9 mouse cellular contexts compared by ENCODE assay signal in genomic region chr3:144362472-144362871, GRCm38 (mm10).
DNase-seq lines count a peak whose midpoint lies in the region; ATAC-seq and TF ChIP-seq lines count a peak whose summit lies in the region.
"Had no signal": no experiment of that assay in that cellular context is flagged by ENCODE, and none has a peak within 500 bp of the region (broad histone marks: within the 10 kb centered on the region; RNA-seq: fewer than 3 reads in every experiment).

No protein-coding gene starts in this region.

- intact Hi-C loops in left cerebral cortex, postnatal 4 days (cut with DNase I): no loop called here

- H3K4me3 ChIP-seq in bone marrow, adult 2 months (replicated peaks; ENCODE audit: control insufficient read depth, low read depth, low read length): no peak overlapping the region
- no peak overlapping the region for H3K4me3 ChIP-seq in lung, embryonic 14.5 days (ENCODE audit: low read depth, low read length)
- H3K4me3 ChIP-seq in midbrain, embryonic 11.5 days (ENCODE audit: low read depth, low read length): no peak overlapping the region
- H3K4me3 ChIP-seq: embryonic facial prominence, embryonic 13.5 days had no signal

- H3K9ac ChIP-seq in lung, embryonic 14.5 days: no peak overlapping the region
- H3K9ac ChIP-seq in midbrain, embryonic 11.5 days (ENCODE audit: low read length): no peak overlapping the region
- H3K9ac ChIP-seq: embryonic facial prominence, embryonic 13.5 days had no signal

- peak; percentile 4 for DNase-seq in cerebellum, adult 9-10 months
- no peak for DNase-seq in cerebellum, adult 9-11 months
- peak; percentile 48 for DNase-seq in left cerebral cortex, postnatal 4 days
- DNase-seq in left cerebral cortex, adult 11 months (ENCODE audit: low spot score): no peak
- peak; percentile 40 for DNase-seq in lung, embryonic 14.5 days
- peak; percentile 26 for DNase-seq in thymus, postnatal 0 days (ENCODE audit: low spot score)
- no peak for DNase-seq in midbrain, embryonic 11.5 days (ENCODE audit: low spot score, missing footprints)

- peaks cover 1% of the 10 kb centered on the region; the same call in 1 of the 2 replicates for H3K4me1 ChIP-seq in bone marrow, adult 2 months (ENCODE audit: control insufficient read depth, insufficient read depth, low read length)
- H3K4me1 ChIP-seq in lung, embryonic 14.5 days (ENCODE audit: insufficient read depth): no peaks in the 10 kb centered on the region; the same call in 1 of the 2 replicates
- H3K4me1 ChIP-seq in midbrain, embryonic 11.5 days (ENCODE audit: control insufficient read depth, insufficient read depth, low read length): no peaks in the 10 kb centered on the region; the same call in 1 of the 2 replicates

- TF ChIP-seq POLR2A in bone marrow, adult 2 months (IDR thresholded peaks at IDR 0.05; ENCODE audit: borderline replicate concordance, control insufficient read depth, low read depth, low read length): no peak

- WGBS in bone marrow, adult 2 months: 59% methylated on average over 10 of the region's 10 CpGs
- 60% methylated on average over 10 of the region's 10 CpGs for whole genome bisulfite sequencing in lung, embryonic 14.5 days
- 59% methylated on average over 10 of the region's 10 CpGs for WGBS in midbrain, embryonic 11.5 days

- peak; percentile 42; the same call in 1 of the 2 replicates for TF ChIP-seq CTCF in bone marrow, adult 2 months (IDR thresholded peaks at IDR 0.05; ENCODE audit: control insufficient read depth, insufficient read depth, low read length)
- TF ChIP-seq CTCF in lung, embryonic 14.5 days (IDR thresholded peaks at IDR 0.05; ENCODE audit: low read depth): peak; percentile 43

- H3K9me3 ChIP-seq in lung, embryonic 14.5 days (ENCODE audit: low read depth, low read length): no peaks in the 10 kb centered on the region
- H3K9me3 ChIP-seq in midbrain, embryonic 11.5 days (ENCODE audit: control insufficient read depth, low read length): no peaks in the 10 kb centered on the region
- H3K9me3 ChIP-seq: embryonic facial prominence, embryonic 13.5 days had no signal

- ATAC-seq in lung, embryonic 14.5 days (ENCODE audit: insufficient read depth): no peak
- no peak for ATAC-seq in midbrain, embryonic 11.5 days (ENCODE audit: low FRiP score)

- no peaks in the 10 kb centered on the region for H3K27me3 ChIP-seq in lung, embryonic 14.5 days (ENCODE audit: insufficient read depth, low read length)
- no peaks in the 10 kb centered on the region for H3K27me3 ChIP-seq in midbrain, embryonic 11.5 days (ENCODE audit: control insufficient read depth, insufficient read depth, low read length)

- no peaks in the 10 kb centered on the region for H3K36me3 ChIP-seq in lung, embryonic 14.5 days (ENCODE audit: insufficient read depth)
- H3K36me3 ChIP-seq in midbrain, embryonic 11.5 days (ENCODE audit: control insufficient read depth, insufficient read depth, low read length): no peaks in the 10 kb centered on the region
- H3K36me3 ChIP-seq: embryonic facial prominence, embryonic 13.5 days had no signal

- H3K27ac ChIP-seq in bone marrow, adult 2 months (ENCODE audit: control insufficient read depth, insufficient read depth, low read depth, low read length, poor library complexity): no peak overlapping the region
- no peak overlapping the region for H3K27ac ChIP-seq in lung, embryonic 14.5 days (ENCODE audit: low read depth)
- H3K27ac ChIP-seq in midbrain, embryonic 11.5 days (ENCODE audit: low read depth, low read length): no peak overlapping the region
- H3K27ac ChIP-seq: embryonic facial prominence, embryonic 13.5 days had no signal

- H3K4me2 ChIP-seq in lung, embryonic 14.5 days: no peak overlapping the region
- H3K4me2 ChIP-seq in midbrain, embryonic 11.5 days: no peak overlapping the region
- H3K4me2 ChIP-seq: embryonic facial prominence, embryonic 13.5 days had no signal

Comparison
In these comparisons a context has a peak if more than half of its experiments do, and no peak if none do; other contexts are left out.
1. DNase-seq: peak in cerebellum, adult 9-10 months (single experiment), left cerebral cortex, postnatal 4 days (single experiment), lung, embryonic 14.5 days (single experiment) and thymus, postnatal 0 days (single experiment); none in cerebellum, adult 9-11 months (single experiment), left cerebral cortex, adult 11 months (single experiment) and midbrain, embryonic 11.5 days (single experiment).